Mouse (Mus musculus) embryo, embryonic 9.5 days (tissue): ENCODE results near the gene Gm49361.
"Not testable (repeated sequence)": the region's sequence is repeated elsewhere in the genome, so short reads cannot be mapped to it uniquely, and the experiment has no call there.

Source experiments
- DNase-seq: peaks from one replicate; pipeline ENCODE4 v3.0.0-alpha.2; 2017; ENCODE audit errors: extremely low spot score

The Gm49361 gene

GRCm38 (mm10) chr14:57746001-57746771 is at the start of gene Gm49361:
Gene Gm49361, minus strand, starts transcription at chr14:57746103.
- peak; percentile 88 for DNase-seq

DNA sequence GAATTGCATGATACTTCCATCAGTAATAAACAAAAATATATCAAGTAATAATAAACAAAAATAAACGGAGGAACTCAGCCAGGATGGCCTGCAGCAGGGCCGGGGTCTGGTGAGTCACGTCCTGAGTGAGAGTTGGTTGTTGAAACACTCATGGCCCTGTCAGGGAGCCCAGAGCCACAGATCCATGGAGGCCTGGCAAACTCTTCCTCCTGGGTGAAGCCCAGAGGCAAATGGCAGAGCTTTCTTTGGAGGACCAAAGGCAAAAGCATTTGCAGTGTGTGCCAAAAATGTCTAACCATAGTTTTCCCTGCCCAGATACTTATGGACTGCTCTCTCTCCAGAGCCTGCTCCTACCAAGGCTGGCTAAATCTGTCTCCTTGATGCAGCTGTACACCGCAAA is 45.3 kb upstream of the Gm49361 start:
- no peak for DNase-seq

DNA sequence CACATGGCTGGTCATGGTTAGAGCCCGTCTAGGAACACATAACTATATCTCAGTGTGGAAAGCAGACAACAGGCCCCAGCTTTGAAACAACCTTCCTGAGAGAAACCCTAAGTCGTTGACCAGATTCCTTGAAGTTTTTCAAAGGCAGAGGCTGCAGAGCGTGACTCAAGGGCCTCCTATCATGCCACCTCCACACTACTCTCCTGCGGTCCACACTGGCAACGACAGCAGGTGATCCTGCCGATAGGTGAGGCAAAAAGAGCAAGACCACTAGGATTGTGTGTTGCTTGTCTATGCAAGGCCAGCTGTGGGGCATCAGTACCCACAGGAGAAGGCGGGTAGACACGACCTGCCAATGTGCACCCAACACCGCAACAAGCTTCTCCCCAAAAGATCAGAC is 43.9 kb upstream of the Gm49361 start:
- no peak for DNase-seq

DNA sequence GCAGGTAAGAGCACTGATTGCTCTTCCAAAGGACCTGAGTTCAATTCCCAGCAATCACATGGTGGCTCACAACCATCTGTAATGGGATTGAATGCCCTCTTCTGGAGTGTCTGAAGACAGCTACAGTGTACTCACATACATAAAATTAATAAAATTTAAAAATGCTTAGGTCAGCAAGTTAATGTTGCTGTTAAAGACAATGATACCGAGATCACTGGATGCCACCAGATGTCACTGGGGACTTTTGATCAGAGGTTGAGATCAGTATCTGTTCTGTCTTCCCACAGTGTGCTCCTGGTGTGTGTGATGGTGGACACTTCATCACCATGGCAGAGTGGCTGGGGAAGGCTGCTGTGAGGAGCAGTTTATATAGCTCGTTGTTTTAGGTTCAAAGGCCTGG is 43.4 kb upstream of the Gm49361 start:
- DNase-seq, result no peak

GRCm38 (mm10) chr14:57787406-57787805 is 41.5 kb upstream of the Gm49361 start:
- no peak for DNase-seq

GRCm38 (mm10) chr14:57772157-57772815 is 26.4 kb upstream of the Gm49361 start:
- no peak for DNase-seq

DNA sequence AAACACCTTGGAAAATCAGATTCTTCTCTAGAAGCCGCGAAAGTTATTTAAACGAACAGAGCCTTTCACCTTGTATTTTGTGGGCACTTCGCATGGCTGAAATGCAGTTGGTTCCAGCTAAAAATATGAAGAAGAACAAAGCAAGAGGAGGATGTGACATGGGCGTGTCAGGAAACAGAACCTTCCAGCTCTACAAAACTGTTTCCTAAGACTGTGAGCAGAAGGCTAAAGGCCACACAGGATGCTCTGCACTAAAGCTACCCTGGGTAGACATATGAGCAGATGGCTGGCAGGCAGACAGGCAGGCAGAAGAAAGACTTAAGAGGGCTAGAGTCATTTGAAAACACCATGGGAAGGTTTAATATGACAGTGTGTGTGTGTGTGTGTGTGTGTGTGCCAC is 23.2 kb upstream of the Gm49361 start:
- DNase-seq, result no peak

DNA sequence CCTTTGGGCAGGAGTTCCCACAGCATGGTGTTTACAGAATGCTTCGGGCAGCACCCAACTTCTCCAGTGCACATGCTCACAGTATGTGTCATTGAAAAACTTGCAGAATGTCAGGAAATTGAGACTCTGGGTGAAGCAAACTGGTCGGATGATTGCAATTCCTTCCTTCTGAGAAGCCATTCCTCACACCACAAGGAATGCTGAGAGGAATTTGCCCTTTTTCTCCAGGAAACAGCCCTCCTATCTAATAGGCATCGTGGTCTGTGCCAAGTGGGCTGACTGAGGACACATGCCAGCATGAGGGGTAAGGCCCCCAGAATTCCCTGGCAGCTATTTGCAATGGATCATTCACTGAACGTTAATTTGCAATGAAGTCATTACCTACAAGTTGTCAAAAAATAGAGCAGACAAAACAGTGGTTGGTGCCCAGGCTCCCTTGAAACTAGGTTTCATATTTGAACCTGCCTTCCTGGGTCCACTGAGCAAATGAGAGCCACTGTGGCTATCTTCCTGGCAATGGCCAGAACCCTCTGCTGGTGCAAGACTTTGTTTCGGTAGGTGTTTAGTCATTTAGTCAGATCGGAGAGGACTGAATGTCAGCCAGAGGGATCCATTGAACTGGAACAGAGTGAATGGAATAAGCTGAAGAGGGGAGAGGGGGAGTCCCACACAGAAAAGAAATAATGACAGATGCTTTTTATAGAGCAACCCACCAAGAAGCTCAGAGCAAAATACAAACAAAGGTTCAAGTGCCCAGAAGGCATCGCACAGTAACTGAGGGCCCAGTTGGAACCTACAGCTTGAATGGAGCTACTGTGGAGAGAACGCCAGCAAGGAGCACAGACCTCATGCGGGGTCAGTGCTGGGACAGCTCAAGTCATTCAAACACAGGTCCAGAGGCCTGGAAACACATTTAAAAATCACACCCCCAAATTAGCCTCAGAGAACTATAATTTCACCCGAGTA is 14.8 kb upstream of the Gm49361 start:
- DNase-seq, result no peak

- no peak for DNase-seq
Measured at GRCm38 (mm10) chr14:57758237-57758636, 12.3 kb upstream of the Gm49361 start, which contains the start of gene Lats2. Gene Lats2, minus strand, starts transcription at chr14:57758388.

GRCm38 (mm10) chr14:57756094-57756493 is 10.2 kb upstream of the Gm49361 start:
- DNase-seq, result no peak

- DNase-seq, result no peak
Measured at GRCm38 (mm10) chr14:57755661-57756060, 9.8 kb upstream of the Gm49361 start.

- DNase-seq, result peak; percentile 20
Measured at GRCm38 (mm10) chr14:57753351-57753992, 7.6 kb upstream of the Gm49361 start.

- DNase-seq, result not testable (repeated sequence)
Measured at GRCm38 (mm10) chr14:57751006-57751405, 5.1 kb upstream of the Gm49361 start.

GRCm38 (mm10) chr14:57749501-57749900 is 3.6 kb upstream of the Gm49361 start:
- no peak for DNase-seq

DNA sequence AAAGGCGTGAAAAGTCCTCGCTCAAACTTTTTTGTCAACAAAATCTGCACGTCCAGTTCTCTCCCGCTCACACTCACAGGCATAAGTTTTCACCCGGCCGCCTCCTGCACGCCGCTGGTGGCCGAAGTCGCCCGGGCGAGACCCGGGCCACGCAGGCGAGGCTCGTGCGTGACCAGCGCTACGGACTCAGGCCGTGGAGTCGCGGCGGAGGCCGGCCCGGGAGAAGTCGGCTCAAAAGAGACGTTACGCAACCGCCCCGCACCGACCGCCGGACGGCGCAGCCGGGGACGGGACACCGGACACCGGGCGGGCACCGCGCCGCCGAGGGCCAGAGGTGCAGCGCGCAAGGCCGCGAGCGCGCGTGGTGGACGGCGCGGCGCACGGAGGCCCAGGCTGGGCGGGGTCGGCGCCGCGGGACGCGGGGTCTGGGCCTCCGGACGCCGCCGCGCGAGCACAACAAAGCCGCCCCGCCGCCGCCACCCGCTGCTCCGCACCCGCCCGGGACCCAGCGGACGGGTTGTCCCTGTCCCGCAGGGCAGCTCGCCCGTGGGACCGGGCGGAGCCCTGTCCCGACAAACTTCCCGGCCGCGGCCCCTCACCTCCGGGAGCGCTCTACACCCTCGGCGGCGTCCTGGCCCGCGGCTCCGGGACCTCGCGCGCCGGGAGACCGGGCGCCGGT is 473 bp downstream of the Gm49361 start:
- DNase-seq, result peak; percentile 48

DNA sequence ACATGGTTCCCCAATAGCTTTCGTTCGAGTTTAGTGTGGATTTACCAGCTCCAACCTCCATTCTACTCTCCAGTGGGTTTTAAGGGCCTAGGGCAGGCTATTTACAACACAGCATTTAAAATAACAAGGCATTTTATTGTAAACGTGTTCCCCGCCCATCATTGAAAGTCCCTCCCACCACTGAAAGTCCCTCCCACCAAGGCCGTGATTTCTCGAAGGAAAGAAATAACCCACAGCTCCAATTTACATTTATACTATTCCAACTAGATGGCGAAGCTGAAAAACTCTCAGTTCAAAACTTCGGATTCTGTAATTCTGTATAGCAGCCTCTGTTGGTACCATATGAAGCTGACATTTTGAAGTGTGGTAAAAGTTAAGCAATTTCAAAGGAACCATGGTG is 1.4 kb downstream of the Gm49361 start:
- DNase-seq, result peak; percentile 35

DNA sequence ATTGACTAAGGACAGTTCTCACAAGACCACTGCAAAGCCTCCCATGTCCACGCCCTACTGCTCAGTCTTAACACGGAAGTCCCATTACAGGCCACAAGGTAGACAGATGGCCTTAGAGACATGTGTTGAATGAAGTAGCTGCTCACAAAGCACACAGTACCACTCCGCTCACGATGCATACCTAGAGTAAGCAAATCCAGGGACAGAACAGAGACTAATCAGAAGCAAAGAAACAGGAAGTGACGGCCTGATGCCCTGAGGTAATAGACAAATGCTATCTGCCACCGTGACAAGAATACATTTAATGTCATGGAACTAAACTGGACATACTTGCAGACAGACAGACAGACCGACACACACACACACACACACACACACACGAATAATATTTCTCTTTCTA is 5.3 kb downstream of the Gm49361 start:
- DNase-seq, result no peak

DNA sequence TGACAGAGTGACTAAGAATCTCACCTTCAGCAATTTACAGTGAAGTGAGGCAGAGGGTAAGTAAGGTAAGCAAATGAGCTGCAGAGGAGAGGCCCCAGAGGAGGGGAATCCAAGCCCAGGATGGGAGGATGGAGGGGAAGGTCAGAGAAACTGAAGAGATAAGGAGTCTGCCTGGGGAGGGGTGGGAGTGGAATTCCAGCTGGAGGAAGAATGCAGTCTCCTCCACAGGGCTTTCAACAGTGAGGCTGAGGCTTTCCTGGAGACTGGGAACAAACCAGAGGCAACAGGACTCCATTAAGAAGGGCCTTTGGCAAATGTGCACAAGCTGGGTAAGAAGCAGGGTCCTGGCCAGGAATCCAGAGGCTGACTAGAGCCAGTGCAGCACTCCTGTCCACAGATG is 8.8 kb downstream of the Gm49361 start:
- DNase-seq, result no peak

DNA sequence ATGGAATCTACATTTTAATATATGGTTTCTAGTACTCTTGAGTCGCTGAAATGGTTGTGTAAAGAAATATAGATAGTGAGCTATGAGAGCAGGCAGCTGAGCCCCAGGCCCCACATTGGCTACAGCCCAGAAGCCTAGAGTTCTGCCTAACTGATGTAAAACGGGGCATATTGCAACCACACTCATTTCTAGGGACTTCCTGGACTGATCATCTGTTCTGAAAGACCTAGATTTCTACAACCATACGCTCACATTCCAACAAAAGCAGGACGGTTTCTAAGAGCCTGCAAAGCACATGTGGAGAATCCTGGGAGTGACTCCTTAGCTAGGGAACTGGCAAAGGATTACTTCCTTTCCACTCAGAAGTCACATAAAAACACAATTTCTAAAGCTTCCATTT is 9.8 kb downstream of the Gm49361 start:
- DNase-seq, result no peak

DNA sequence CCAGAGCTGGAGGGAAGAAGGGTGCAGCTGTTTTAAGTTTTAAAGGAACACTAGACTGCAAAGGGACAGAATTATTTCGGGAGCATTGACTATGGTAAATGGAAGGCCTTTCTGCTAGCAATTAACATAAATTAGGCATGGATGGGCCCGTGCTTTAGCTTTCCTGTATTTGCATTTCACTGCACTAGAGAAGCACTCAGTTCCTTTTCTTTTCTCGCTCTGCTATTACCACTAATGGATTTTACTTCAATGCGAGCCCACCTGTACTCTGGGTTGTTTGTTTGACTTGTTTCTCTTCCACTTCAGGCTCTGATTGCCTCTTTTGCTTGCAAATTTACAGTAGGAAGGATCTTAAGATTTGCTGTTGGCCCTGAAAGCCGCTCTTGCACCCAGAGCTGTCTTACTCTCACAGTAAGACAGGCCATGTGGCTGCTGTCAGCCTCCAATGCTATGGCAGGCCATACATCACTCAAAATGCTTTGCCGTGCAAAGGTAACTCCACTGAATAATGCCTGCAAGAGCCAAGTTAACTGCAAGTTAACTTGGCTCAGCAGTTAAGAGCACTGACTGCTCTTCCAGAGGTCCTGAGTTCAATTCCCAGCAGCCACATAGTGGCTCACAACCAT is 13.1 kb downstream of the Gm49361 start:
- DNase-seq, result no peak

- no peak for DNase-seq
Measured at GRCm38 (mm10) chr14:57730527-57730926, 15.4 kb downstream of the Gm49361 start.
